In genomic region chr8:84532725-84533124, GRCm38 (mm10) we compare ENCODE assay signal across 16 mouse cellular contexts.
"Had no signal": no experiment of that assay in that cellular context is flagged by ENCODE, and none has a peak within 500 bp of the region (broad histone marks: within the 10 kb centered on the region; RNA-seq: fewer than 3 reads in every experiment).

No protein-coding gene starts in this region.

- DNase-seq: lung, adult 2 months; lung, postnatal 14 days; lung, postnatal 36 days; right cerebral cortex, postnatal 14 days; thymus, adult 2 months; thymus, postnatal 25 days; thymus, postnatal 4 days had no signal

- H3K4me3 ChIP-seq: liver, embryonic 12.5 days; lung, embryonic 15.5 days; midbrain, embryonic 13.5 days; midbrain, embryonic 15.5 days; neural tube, embryonic 12.5 days; stomach, embryonic 15.5 days had no signal

- H3K4me1 ChIP-seq: liver, embryonic 12.5 days; lung, embryonic 15.5 days; midbrain, embryonic 13.5 days; midbrain, embryonic 15.5 days; neural tube, embryonic 12.5 days; stomach, embryonic 15.5 days had no signal

- ATAC-seq: liver, embryonic 12.5 days; lung, postnatal 0 days; midbrain, embryonic 13.5 days; midbrain, embryonic 15.5 days had no signal

- H3K36me3 ChIP-seq: liver, embryonic 12.5 days; lung, embryonic 15.5 days; stomach, embryonic 15.5 days had no signal

- H3K27ac ChIP-seq: liver, embryonic 12.5 days; liver, embryonic 14.5 days; lung, embryonic 15.5 days; midbrain, embryonic 13.5 days; midbrain, embryonic 15.5 days; neural tube, embryonic 12.5 days; stomach, embryonic 15.5 days; stomach, postnatal 0 days had no signal
